Mouse (Mus musculus) MEL (cell line): ENCODE measurements around the gene Dtl. TPM values are rescaled to one million over a fixed set of nuclear protein-coding genes. Genes with fewer than 3 reads are reported as not detected.

ENCODE experiments used
- DNase-seq: peaks from one replicate; pipeline ENCODE4 v3.0.0; 2011; ENCODE audit warnings: low read depth, low spot score
- H3K27ac ChIP-seq: 2 replicates; pipeline ENCODE4 v1.5.1; 2012; ENCODE audit warnings: low read depth, mild to moderate bottlenecking, control low read depth, low read length, moderate library complexity; ENCODE audit not compliant: control insufficient read depth
- H3K27me3 ChIP-seq, 2 experiments: fragments of 150-350 bp in 1 of 2; sonication (generic) in 1 of 2; 2 replicates each; pipeline ENCODE4 v1.6.1; 2012; ENCODE audit warnings: low read length in 2 of 2, mild to moderate bottlenecking in 2 of 2, improper control_type of control experiment in 1 of 2, moderate library complexity in 1 of 2; ENCODE audit not compliant: insufficient read depth in 2 of 2, control insufficient read depth in 1 of 2
- H3K36me3 ChIP-seq, 2 experiments: 2 replicates each; pipeline ENCODE4 v1.6.1; 2012 to 2014; ENCODE audit warnings: low read length in 2 of 2, improper control_type of control experiment in 1 of 2, inconsistent platforms in 1 of 2, mild to moderate bottlenecking in 1 of 2; ENCODE audit not compliant: insufficient read depth in 2 of 2, control insufficient read depth in 1 of 2
- H3K4me1 ChIP-seq, 2 experiments: fragments of 150-350 bp in 1 of 2; sonication (generic) in 1 of 2; 2 replicates each; pipeline ENCODE4 v1.6.1; 2012; ENCODE audit warnings: low read length in 2 of 2, improper control_type of control experiment in 1 of 2, mild to moderate bottlenecking in 1 of 2; ENCODE audit not compliant: insufficient read depth in 2 of 2, control insufficient read depth in 1 of 2
- H3K4me3 ChIP-seq, 2 experiments: fragments of 150-350 bp in 1 of 2; sonication (generic) in 1 of 2; 2 replicates each; pipeline ENCODE4 v1.5.1; 2012; ENCODE audit warnings: low read depth in 2 of 2, low read length in 2 of 2, mild to moderate bottlenecking in 2 of 2, moderate library complexity in 2 of 2, control low read depth in 1 of 2, improper control_type of control experiment in 1 of 2; ENCODE audit not compliant: control insufficient read depth in 1 of 2, insufficient read depth in 1 of 2
- H3K79me2 ChIP-seq: 2 replicates; pipeline ENCODE4 v1.6.1; 2012; ENCODE audit warnings: mild to moderate bottlenecking, low read length, moderate library complexity; ENCODE audit not compliant: control insufficient read depth, poor library complexity, insufficient read depth
- H3K9ac ChIP-seq: 2 replicates; pipeline ENCODE4 v1.6.1; 2012; ENCODE audit warnings: low read depth, mild to moderate bottlenecking, control low read depth, low read length, moderate library complexity; ENCODE audit not compliant: control insufficient read depth, poor library complexity, severe bottlenecking
- H3K9me3 ChIP-seq: fragments of 150-350 bp; sonication (generic); replicated peaks from 2 replicates; pipeline ENCODE4 v1.6.1; 2012; ENCODE audit warnings: mild to moderate bottlenecking, low read length, improper control_type of control experiment, moderate library complexity; ENCODE audit not compliant: insufficient read depth
- BHLHE40 ChIP-seq: IDR thresholded peaks from 2 replicates; pipeline ENCODE4 v1.6.1; 2012; ENCODE audit warnings: low read depth, mild to moderate bottlenecking, inconsistent platforms, low read length, improper control_type of control experiment, borderline replicate concordance
- CTCF ChIP-seq, 3 experiments: IDR thresholded peaks in 2 of 3; conservative IDR thresholded peaks in 1 of 3; 2 replicates each; pipeline ENCODE4 v1.5.1; 2011 to 2012; ENCODE audit warnings: low read length in 3 of 3, low read depth in 2 of 3, mild to moderate bottlenecking in 2 of 3, improper control_type of control experiment in 1 of 3, inconsistent platforms in 1 of 3, mixed read lengths in 1 of 3, moderate library complexity in 1 of 3; ENCODE audit not compliant: control insufficient read depth in 1 of 3, insufficient read depth in 1 of 3, poor library complexity in 1 of 3, severe bottlenecking in 1 of 3
- GATA1 ChIP-seq: IDR thresholded peaks from 2 replicates; pipeline ENCODE4 v1.6.1; 2011; ENCODE audit warnings: low read depth, low read length, improper control_type of control experiment
- MAX ChIP-seq: IDR thresholded peaks from 2 replicates; pipeline ENCODE4 v1.6.1; 2011; ENCODE audit warnings: low read length, improper control_type of control experiment
- MAZ ChIP-seq: IDR thresholded peaks from 2 replicates; pipeline ENCODE4 v1.6.1; 2012; ENCODE audit warnings: low read depth, mild to moderate bottlenecking, inconsistent platforms, low read length, improper control_type of control experiment
- MYB ChIP-seq: IDR thresholded peaks from 2 replicates; pipeline ENCODE4 v1.6.1; 2011; ENCODE audit warnings: mild to moderate bottlenecking, low read depth, low read length, improper control_type of control experiment
- NELFE ChIP-seq: IDR thresholded peaks from 2 replicates; pipeline ENCODE4 v1.6.1; 2011; ENCODE audit warnings: low read depth, low read length, improper control_type of control experiment
- NRF1 ChIP-seq: IDR thresholded peaks from 2 replicates; pipeline ENCODE4 v1.6.1; 2014; ENCODE audit warnings: low read depth, mild to moderate bottlenecking, inconsistent platforms, low read length, improper control_type of control experiment, moderate library complexity; ENCODE audit not compliant: poor library complexity, insufficient read depth, severe bottlenecking
- RAD21 ChIP-seq: IDR thresholded peaks from 2 replicates; pipeline ENCODE4 v1.6.1; 2011; ENCODE audit warnings: mild to moderate bottlenecking, low read depth, low read length, improper control_type of control experiment
- RCOR1 ChIP-seq: IDR thresholded peaks from 2 replicates; pipeline ENCODE4 v1.6.1; 2012; ENCODE audit warnings: low read depth, mild to moderate bottlenecking, inconsistent platforms, low read length, improper control_type of control experiment
- TAL1 ChIP-seq: IDR thresholded peaks from 2 replicates; pipeline ENCODE4 v1.6.1; 2012; ENCODE audit warnings: mild to moderate bottlenecking, inconsistent platforms, low read length, moderate library complexity, mixed read lengths
- TBP ChIP-seq: IDR thresholded peaks from 2 replicates; pipeline ENCODE4 v1.8.0; 2011; ENCODE audit warnings: low read depth, low read length, improper control_type of control experiment
- TCF12 ChIP-seq: IDR thresholded peaks from 2 replicates; pipeline ENCODE4 v1.6.1; 2014; ENCODE audit warnings: low read depth, mild to moderate bottlenecking, inconsistent platforms, low read length, improper control_type of control experiment, moderate library complexity
- UBTF ChIP-seq: IDR thresholded peaks from 2 replicates; pipeline ENCODE4 v1.6.1; 2012; ENCODE audit warnings: low read depth, mild to moderate bottlenecking, inconsistent platforms, low read length, improper control_type of control experiment, moderate library complexity, borderline replicate concordance; ENCODE audit not compliant: insufficient read depth
- USF2 ChIP-seq, 2 experiments: IDR thresholded peaks; 2 replicates each; pipeline ENCODE4 v1.6.1; 2011 to 2012; ENCODE audit warnings: improper control_type of control experiment in 2 of 2, low read length in 2 of 2, borderline replicate concordance in 1 of 2, inconsistent platforms in 1 of 2, low read depth in 1 of 2, mild to moderate bottlenecking in 1 of 2; ENCODE audit not compliant: insufficient read depth in 1 of 2
- ZKSCAN1 ChIP-seq: IDR thresholded peaks from 2 replicates; pipeline ENCODE4 v1.6.1; 2012; ENCODE audit warnings: low read depth, mild to moderate bottlenecking, inconsistent platforms, low read length, improper control_type of control experiment, moderate library complexity
- ZMIZ1 ChIP-seq: IDR thresholded peaks from 2 replicates; pipeline ENCODE4 v1.6.1; 2012; ENCODE audit warnings: low read depth, mild to moderate bottlenecking, inconsistent platforms, low read length, improper control_type of control experiment, moderate library complexity
- polyA plus RNA-seq, 2 experiments: library from polyadenylated mRNA; stranded (reverse) in 1 of 2; unstranded in 1 of 2; fragments of >175 nt in 1 of 2; fragments of >200 nt in 1 of 2; gene quantifications; 2 replicates each; pipeline versions ENCODE4 v1.2.1 to v1.2.4; 2012; ENCODE audit warnings: low replicate concordance in 2 of 2, low read depth in 1 of 2; ENCODE audit not compliant: insufficient read length in 2 of 2, insufficient read depth in 1 of 2, missing spikeins in 1 of 2
- total RNA-seq: library from RNA; depleted of rRNA; stranded (reverse); fragments of 300-350 nt; gene quantifications from 2 replicates; pipeline ENCODE4 v1.2.3, GENCODE M21; 2012

Gene Dtl
- total and polyA plus RNA-seq, 3 experiments = 42.3 to 64.6 (median 53.5) TPM

- Histone ChIP-seq H3K27me3 (no peaks in the 10 kb centered on the region), H3K9me3 (no peaks in the 10 kb centered on the region), H3K4me3 (no peak overlapping the region), H3K4me1 (no peaks in the 10 kb centered on the region), H3K27ac (no peak overlapping the region), H3K79me2 (no peaks in the 10 kb centered on the region), H3K9ac (no peak overlapping the region), H3K36me3 (no peaks in the 10 kb centered on the region)
- TF ChIP-seq ZMIZ1 (no peak), TAL1 (no peak), MYB (no peak), NELFE (no peak), ZKSCAN1 (no peak), NRF1 (no peak), TBP (no peak), UBTF (no peak), MAX (no peak), GATA1 (no peak)
- DNase-seq = no peak
These were observed 63.0 kb downstream of the Dtl start for GRCm38 (mm10) chr1:191512383-191512782.

GRCm38 (mm10) chr1:191511503-191511902 lies 63.8 kb downstream of the Dtl start:
- Histone ChIP-seq H3K79me2 (no peaks in the 10 kb centered on the region), H3K27me3 (no peaks in the 10 kb centered on the region; a peak in 1 of 4 replicates)
- TF ChIP-seq MAX = no peak
- no peak for TF ChIP-seq RAD21
- no peak for TF ChIP-seq MAZ
- TF ChIP-seq BHLHE40 = no peak
- no peak for TF ChIP-seq NELFE
- TF ChIP-seq TCF12 = no peak
- no peak for TF ChIP-seq RCOR1
- no peak for TF ChIP-seq USF2 (IDR thresholded peaks at IDR 0.05; ENCODE audit: borderline replicate concordance in 1 of 2, insufficient read depth in 1 of 2, low read depth in 1 of 2, low read length in 2 of 2)
- no peak for TF ChIP-seq TBP
- TF ChIP-seq CTCF (IDR thresholded peaks at IDR 0.05 in 2 of 3, conservative IDR thresholded peaks at IDR 0.05 in 1 of 3; ENCODE audit: control insufficient read depth in 1 of 3, insufficient read depth in 1 of 3, low read depth in 2 of 3, low read length in 3 of 3, poor library complexity in 1 of 3, severe bottlenecking in 1 of 3) = no peak
- TF ChIP-seq, all 39 proteins: peak for 0
- no peak for DNase-seq
- Histone ChIP-seq H3K4me3 (no peak overlapping the region), H3K4me1 (no peaks in the 10 kb centered on the region), H3K9me3 (no peaks in the 10 kb centered on the region), H3K9ac (no peak overlapping the region), H3K27ac (no peak overlapping the region), H3K36me3 (no peaks in the 10 kb centered on the region)
